Comparison of ENCODE assay signal across 26 mouse cellular contexts in genomic region chr7:112084222-112084621, GRCm38 (mm10).
"Had no signal": no experiment of that assay in that cellular context is flagged by ENCODE, and none has a peak within 500 bp of the region (broad histone marks: within the 10 kb centered on the region; RNA-seq: fewer than 3 reads in every experiment).

No protein-coding gene starts in this region.

- H3K9me3 ChIP-seq: embryonic facial prominence, embryonic 10.5 days; embryonic facial prominence, embryonic 12.5 days; embryonic facial prominence, embryonic 13.5 days; embryonic facial prominence, embryonic 15.5 days; forebrain, embryonic 10.5 days; forebrain, embryonic 12.5 days; forebrain, embryonic 13.5 days; forebrain, embryonic 15.5 days had no signal

- H3K9ac ChIP-seq: embryonic facial prominence, embryonic 12.5 days; embryonic facial prominence, embryonic 13.5 days; embryonic facial prominence, embryonic 15.5 days; forebrain, embryonic 12.5 days; forebrain, embryonic 13.5 days; forebrain, embryonic 15.5 days; forebrain, postnatal 0 days had no signal

- H3K27me3 ChIP-seq: embryonic facial prominence, embryonic 12.5 days; embryonic facial prominence, embryonic 13.5 days; embryonic facial prominence, embryonic 15.5 days; forebrain, embryonic 12.5 days; forebrain, embryonic 13.5 days; forebrain, embryonic 15.5 days had no signal

- H3K4me2 ChIP-seq: embryonic facial prominence, embryonic 12.5 days; embryonic facial prominence, embryonic 13.5 days; embryonic facial prominence, embryonic 15.5 days; forebrain, embryonic 12.5 days; forebrain, embryonic 13.5 days; forebrain, embryonic 15.5 days had no signal

- ATAC-seq: forebrain, embryonic 13.5 days; forebrain, embryonic 16.5 days; forebrain, postnatal 0 days had no signal

- DNase-seq: cerebellum, adult 2 months; cerebellum, adult 8-10 months; cerebellum, adult 9-10 months; cerebellum, adult 9-11 months; cerebellum, postnatal 14 days; cerebellum, postnatal 25 days; cerebellum, postnatal 36 days; embryo, embryonic 11 days; forebrain, postnatal 0 days; gastrocnemius, adult 2 months; gastrocnemius, postnatal 10 days; gastrocnemius, postnatal 14 days; gastrocnemius, postnatal 25 days; gastrocnemius, postnatal 36 days; heart, adult 11 months; heart, adult 18-20 months had no signal

- H3K27ac ChIP-seq: embryonic facial prominence, embryonic 10.5 days; embryonic facial prominence, embryonic 12.5 days; embryonic facial prominence, embryonic 13.5 days; embryonic facial prominence, embryonic 15.5 days; forebrain, embryonic 10.5 days; forebrain, embryonic 12.5 days; forebrain, embryonic 13.5 days; forebrain, embryonic 15.5 days; gastrocnemius, adult 2 months had no signal

- H3K4me1 ChIP-seq: embryonic facial prominence, embryonic 10.5 days; embryonic facial prominence, embryonic 12.5 days; embryonic facial prominence, embryonic 13.5 days; embryonic facial prominence, embryonic 15.5 days; forebrain, embryonic 10.5 days; forebrain, embryonic 12.5 days; forebrain, embryonic 13.5 days; forebrain, embryonic 15.5 days had no signal

- H3K4me3 ChIP-seq: embryonic facial prominence, embryonic 10.5 days; embryonic facial prominence, embryonic 12.5 days; embryonic facial prominence, embryonic 13.5 days; embryonic facial prominence, embryonic 15.5 days; erythroblast, embryonic 14.5 days; forebrain, embryonic 10.5 days; forebrain, embryonic 12.5 days; forebrain, embryonic 13.5 days; forebrain, embryonic 15.5 days; gastrocnemius, adult 2 months had no signal
